Mouse (Mus musculus): ENCODE results near the gene Zfp771.

- peak; percentile 50; the same call in 1 of the 2 replicates for TF ChIP-seq CTCF (IDR thresholded peaks at IDR 0.05; ENCODE audit: extremely low read depth, insufficient read length, insufficient replicate concordance, low read depth, low read length)
- no peak for TF ChIP-seq POLR2A (IDR thresholded peaks at IDR 0.05; ENCODE audit: low read depth, low read length)
These were observed 8.3 kb downstream of the Zfp771 start for GRCm38 (mm10) chr7:127252414-127252813.

Data from small intestine, adult 2 months (tissue).